Mouse (Mus musculus) kidney, postnatal 14 days (tissue): ENCODE results near the gene Btbd19.

ENCODE experiments used
- DNase-seq: peaks from one replicate; pipeline ENCODE4 v3.0.0; 2022; ENCODE audit warnings: mixed read lengths

Gene Btbd19

GRCm38 (mm10) chr4:117133817-117134600 is 8.5 kb upstream of the Btbd19 start, which contains the start of gene Plk3:
Gene Plk3, minus strand, starts transcription at chr4:117133963.
- DNase-seq, result peak; percentile 98

DNA sequence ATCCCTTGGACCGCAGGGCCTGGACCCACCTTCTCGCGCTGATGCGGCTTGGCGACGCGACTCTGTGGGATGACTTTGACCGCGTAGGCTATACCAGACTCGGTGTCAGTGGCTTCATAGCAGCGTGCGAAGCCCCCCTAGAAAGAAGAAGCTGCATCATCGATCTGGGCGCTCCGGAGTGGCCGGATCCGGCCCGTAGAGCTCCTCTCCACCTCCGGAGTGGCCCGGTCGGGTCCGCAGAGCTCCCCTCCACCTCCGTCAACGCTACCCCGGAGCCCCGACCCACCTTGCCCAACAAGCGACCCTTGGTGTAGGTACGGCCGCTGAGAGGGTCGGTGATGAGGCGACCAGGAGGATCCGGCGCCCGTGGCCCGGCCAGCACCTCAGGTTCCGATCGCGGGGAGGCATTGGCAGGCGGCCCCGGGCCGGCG is 7.9 kb upstream of the Btbd19 start:
- DNase-seq, result no peak

- DNase-seq, result no peak
Measured at GRCm38 (mm10) chr4:117132794-117133143, 7.2 kb upstream of the Btbd19 start.

GRCm38 (mm10) chr4:117131890-117132793 is 6.6 kb upstream of the Btbd19 start:
- DNase-seq, result no peak

DNA sequence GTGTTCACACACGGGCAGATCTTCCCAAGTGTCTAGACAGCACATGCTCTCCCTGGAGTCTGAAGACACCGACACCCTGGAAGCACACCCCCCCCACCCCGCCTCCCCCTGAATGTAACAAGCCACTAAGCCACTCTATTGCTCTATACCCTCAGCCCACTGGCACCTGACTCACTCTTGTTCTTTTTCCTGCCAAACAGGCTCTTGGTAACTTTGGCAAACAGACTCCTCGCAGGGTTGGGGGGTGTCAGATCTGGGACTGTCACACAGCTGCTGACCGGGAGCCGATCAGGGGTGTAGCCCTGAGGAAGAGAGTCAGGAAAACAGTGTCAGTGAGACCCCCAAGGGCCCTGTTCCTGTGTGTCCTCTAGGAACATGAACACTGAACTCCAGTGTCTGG is 5.7 kb upstream of the Btbd19 start:
- DNase-seq, result no peak

GRCm38 (mm10) chr4:117130790-117131189 is 5.3 kb upstream of the Btbd19 start:
- no peak for DNase-seq

GRCm38 (mm10) chr4:117127991-117128686 is 2.6 kb upstream of the Btbd19 start:
- no peak for DNase-seq

- DNase-seq, result no peak
Measured at GRCm38 (mm10) chr4:117126675-117127290, 1.3 kb upstream of the Btbd19 start, which contains the start of gene Tctex1d4. Gene Tctex1d4, plus strand, starts transcription at chr4:117126794.

GRCm38 (mm10) chr4:117125910-117126674 is 567 bp upstream of the Btbd19 start:
- DNase-seq, result peak; percentile 88

- peak; percentile 45 for DNase-seq
Measured at GRCm38 (mm10) chr4:117124518-117125347, 792 bp downstream of the Btbd19 start.

GRCm38 (mm10) chr4:117124218-117124517 is 1.4 kb downstream of the Btbd19 start:
- no peak for DNase-seq

DNA sequence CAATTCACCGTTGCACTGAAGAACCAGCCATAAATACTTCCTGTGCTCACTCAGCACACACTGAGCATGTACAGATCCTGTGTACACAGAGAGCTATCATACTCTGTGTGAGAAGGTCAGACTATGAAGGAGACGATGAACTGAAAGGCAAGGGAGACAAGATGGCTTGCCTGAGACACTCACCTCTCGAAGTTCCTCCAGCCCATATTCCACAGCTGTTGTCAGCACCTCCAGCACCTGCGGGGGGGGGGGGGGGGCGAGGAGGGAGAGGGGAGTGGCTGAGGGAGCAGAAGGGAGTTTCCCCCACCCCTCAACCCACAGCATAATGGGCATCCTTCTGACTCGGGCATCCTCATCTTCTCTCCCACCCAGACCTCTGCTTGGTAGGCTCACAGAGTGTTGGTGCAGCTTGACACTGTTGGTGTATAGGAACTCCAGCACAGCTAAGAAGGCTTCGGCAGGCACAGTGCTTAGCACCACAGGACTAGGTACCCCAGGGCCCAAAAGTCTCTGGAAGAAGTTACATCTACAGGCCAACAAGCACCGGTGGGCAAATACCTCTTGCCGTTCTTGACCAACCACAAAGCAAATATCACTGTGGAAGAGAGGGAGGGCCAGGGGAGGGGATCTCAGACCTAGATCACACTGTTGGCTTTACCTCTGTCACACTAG is 1.8 kb downstream of the Btbd19 start:
- no peak for DNase-seq

GRCm38 (mm10) chr4:117122209-117122608 is 3.3 kb downstream of the Btbd19 start:
- DNase-seq, result no peak

DNA sequence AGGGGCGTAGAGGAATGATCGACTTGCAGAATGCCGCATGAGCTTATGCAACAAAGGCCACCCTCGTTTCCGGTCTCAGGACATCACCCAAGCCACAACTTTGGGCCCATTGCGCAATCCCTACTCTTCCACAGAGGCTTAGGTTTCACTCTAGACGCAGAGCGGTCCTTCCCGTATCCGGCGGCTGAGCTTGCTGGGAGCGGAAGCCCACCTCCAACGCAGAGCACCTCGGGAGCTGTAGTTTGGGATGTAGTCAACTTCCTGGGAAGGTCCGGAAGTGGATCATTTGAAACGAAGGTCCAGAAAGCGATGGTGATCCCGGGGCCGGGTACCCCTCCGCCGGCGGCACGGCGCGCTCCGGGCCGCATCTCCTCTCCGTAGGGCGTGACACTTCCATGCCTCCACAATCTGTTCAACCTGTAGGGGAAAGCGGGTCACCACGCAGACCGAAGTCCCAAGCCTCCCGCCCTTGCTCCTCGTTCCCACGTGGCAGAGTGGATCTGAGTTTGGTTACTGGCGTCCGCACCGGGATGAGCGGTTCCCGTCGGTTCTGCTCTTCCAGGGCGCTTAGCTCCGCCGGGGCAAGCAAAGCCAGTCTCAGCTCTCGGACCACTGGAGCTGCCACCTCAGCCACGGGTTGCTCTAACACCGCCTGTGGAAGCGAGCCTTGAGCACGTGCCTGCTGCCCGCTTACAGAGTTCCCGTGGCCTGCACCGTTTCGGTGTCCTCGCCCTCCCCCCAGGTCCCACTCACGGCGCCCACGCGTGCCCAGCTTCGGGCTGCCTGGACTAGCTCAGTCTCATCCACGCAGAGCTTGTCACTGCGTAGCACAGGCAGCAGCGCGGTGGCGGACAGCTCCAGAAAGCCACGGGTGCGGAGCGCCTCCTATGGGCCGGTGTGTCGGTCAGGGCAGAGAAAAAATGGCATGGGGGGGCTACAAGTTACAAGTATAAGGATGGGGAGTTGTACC is 4.8 kb downstream of the Btbd19 start:
- peak; percentile 97 for DNase-seq

- DNase-seq, result no peak
Measured at GRCm38 (mm10) chr4:117120052-117120444, 5.5 kb downstream of the Btbd19 start.

DNA sequence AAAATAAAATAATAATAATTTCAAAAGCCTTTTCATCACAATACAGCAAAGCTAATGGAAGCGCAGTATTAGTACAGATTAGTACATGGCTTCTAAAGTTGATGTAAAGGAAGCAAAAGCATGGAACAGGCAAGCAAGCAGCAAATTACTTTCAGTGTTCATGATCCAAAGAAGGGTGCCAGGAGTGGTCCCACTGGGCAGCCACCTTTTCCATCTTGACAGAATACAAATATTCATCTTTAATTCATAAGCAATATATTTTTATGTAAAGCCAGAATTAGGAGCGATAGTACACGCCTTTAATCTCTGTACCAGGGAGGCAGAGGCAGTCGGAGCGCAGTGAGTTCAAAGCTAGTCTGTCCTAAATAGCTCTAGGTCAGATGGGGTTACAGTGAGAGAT is 5.9 kb downstream of the Btbd19 start:
- no peak for DNase-seq

- DNase-seq, result no peak
Measured at GRCm38 (mm10) chr4:117117931-117118330, 7.6 kb downstream of the Btbd19 start.

DNA sequence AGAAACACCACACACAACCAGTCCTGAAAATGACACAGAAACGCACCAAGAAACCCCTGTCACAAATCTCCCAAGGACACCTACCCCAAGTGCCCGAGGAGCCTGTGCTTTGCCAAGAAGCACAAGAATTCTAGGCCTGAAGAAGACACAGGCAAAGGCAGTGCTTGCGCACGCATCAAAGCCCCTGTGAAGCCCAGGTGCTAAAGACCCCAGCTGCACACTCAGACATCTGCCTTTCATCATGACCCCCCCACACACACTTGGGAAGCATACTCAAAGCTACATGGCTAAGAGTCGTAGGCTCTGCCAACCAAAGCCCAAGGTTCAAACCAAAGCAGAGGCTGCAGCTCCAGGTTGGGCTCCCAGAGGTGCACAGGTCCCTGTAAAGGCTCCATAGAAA is 9.9 kb downstream of the Btbd19 start:
- DNase-seq, result no peak

DNA sequence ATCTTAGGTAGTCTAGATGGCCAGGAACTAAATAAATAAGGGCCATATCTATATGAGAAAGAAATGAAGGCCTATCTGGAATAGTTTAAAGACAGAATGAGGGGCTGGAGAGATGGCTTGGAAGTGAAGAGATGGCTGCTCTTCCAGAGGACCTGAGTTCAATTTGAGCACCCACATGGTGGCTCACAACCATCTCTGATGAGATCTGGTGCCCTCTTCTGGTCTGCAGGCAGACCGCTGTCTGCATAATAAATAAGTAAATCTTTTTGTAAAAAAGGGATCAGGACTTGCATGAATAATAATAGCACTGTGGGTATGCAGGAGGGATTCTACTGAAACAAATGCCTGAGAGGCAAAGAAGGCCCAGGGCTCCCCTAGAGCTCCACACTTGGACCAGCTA is 12.3 kb downstream of the Btbd19 start:
- DNase-seq, result no peak
